Mouse (Mus musculus): Measurements from ENCODE around the gene Necap2.

GRCm38 (mm10) chr4:141088033-141088432 lies 9.9 kb upstream of the Necap2 start, which contains the start of gene Spata21:
- TF ChIP-seq CTCF (IDR thresholded peaks at IDR 0.05; ENCODE audit: borderline replicate concordance, extremely low read depth, insufficient read depth, insufficient read length), result no peak
- TF ChIP-seq POLR2A (IDR thresholded peaks at IDR 0.05; ENCODE audit: borderline replicate concordance, extremely low read depth, insufficient read depth, insufficient read length, poor library complexity, severe bottlenecking), result no peak
